Mouse (Mus musculus): Measurements from ENCODE around the gene Kras.

Kras gene

GRCm38 (mm10) chr6:145250185-145250791, at the start of gene Kras:
Kras (minus strand) TSS chr6:145250239.
- in situ Hi-C loops (cut with MboI, MseI): loop anchor here (5.0 kb wide), 1 partner anchor 92 kb away; no protein-coding TSS in a partner anchor

- in situ Hi-C loops (cut with MboI, MseI): no loop called here
Measured at GRCm38 (mm10) chr6:145297626-145298025, 47.6 kb upstream of the Kras start.

GRCm38 (mm10) chr6:145296979-145297378, 46.9 kb upstream of the Kras start:
- in situ Hi-C loops (cut with MboI, MseI): no loop called here

- in situ Hi-C loops (cut with MboI, MseI): no loop called here
Measured at GRCm38 (mm10) chr6:145295171-145295570, 45.1 kb upstream of the Kras start.

GRCm38 (mm10) chr6:145293156-145293555, 43.1 kb upstream of the Kras start:
- in situ Hi-C loops (cut with MboI, MseI): no loop called here

- in situ Hi-C loops (cut with MboI, MseI): no loop called here
Measured at GRCm38 (mm10) chr6:145291383-145292289, 41.6 kb upstream of the Kras start.

GRCm38 (mm10) chr6:145285656-145286055, 35.6 kb upstream of the Kras start:
- in situ Hi-C loops (cut with MboI, MseI): no loop called here

GRCm38 (mm10) chr6:145284286-145284685, 34.2 kb upstream of the Kras start:
- in situ Hi-C loops (cut with MboI, MseI): no loop called here

GRCm38 (mm10) chr6:145277138-145277763, 27.2 kb upstream of the Kras start:
- in situ Hi-C loops (cut with MboI, MseI): loop anchor here (10.0 kb wide), 2 partner anchors 372 to 1478 kb away; no protein-coding TSS in a partner anchor

- in situ Hi-C loops (cut with MboI, MseI): loop anchor here (10.0 kb wide), 2 partner anchors 372 to 1478 kb away; no protein-coding TSS in a partner anchor
Measured at GRCm38 (mm10) chr6:145276265-145276780, 26.3 kb upstream of the Kras start.

- in situ Hi-C loops (cut with MboI, MseI): loop anchor here (10.0 kb wide), 2 partner anchors 371 to 1479 kb away; no protein-coding TSS in a partner anchor
Measured at GRCm38 (mm10) chr6:145275586-145276219, 25.7 kb upstream of the Kras start.

GRCm38 (mm10) chr6:145273971-145274620, 24.1 kb upstream of the Kras start:
- in situ Hi-C loops (cut with MboI, MseI): loop anchor here (10.0 kb wide), 2 partner anchors 369 to 1481 kb away; no protein-coding TSS in a partner anchor

- in situ Hi-C loops (cut with MboI, MseI): loop anchor here (10.0 kb wide), 2 partner anchors 368 to 1482 kb away; no protein-coding TSS in a partner anchor
Measured at GRCm38 (mm10) chr6:145272142-145272937, 22.3 kb upstream of the Kras start.

GRCm38 (mm10) chr6:145269313-145269845, 19.3 kb upstream of the Kras start:
- in situ Hi-C loops (cut with MboI, MseI): loop anchor here (5.0 kb wide), 1 partner anchor 38 kb away; no protein-coding TSS in a partner anchor

GRCm38 (mm10) chr6:145267692-145268091, 17.7 kb upstream of the Kras start:
- in situ Hi-C loops (cut with MboI, MseI): loop anchor here (5.0 kb wide), 1 partner anchor 40 kb away; no protein-coding TSS in a partner anchor

GRCm38 (mm10) chr6:145262314-145262713, 12.3 kb upstream of the Kras start:
- in situ Hi-C loops (cut with MboI, MseI): no loop called here

- in situ Hi-C loops (cut with MboI, MseI): no loop called here
Measured at GRCm38 (mm10) chr6:145256701-145257073, 6.6 kb upstream of the Kras start.

- in situ Hi-C loops (cut with MboI, MseI): no loop called here
Measured at GRCm38 (mm10) chr6:145255952-145256700, 6.1 kb upstream of the Kras start.

GRCm38 (mm10) chr6:145250820-145251219, 781 bp upstream of the Kras start:
- in situ Hi-C loops (cut with MboI, MseI): loop anchor here (5.0 kb wide), 1 partner anchor 91 kb away; no protein-coding TSS in a partner anchor

All from regulatory T cell (primary cell).